Mouse (Mus musculus) limb, embryonic 11.5 days (tissue): Measurements from ENCODE around the gene Aldh18a1. TPM values are rescaled to one million over a fixed set of nuclear protein-coding genes. Genes with fewer than 3 reads are reported as not detected.
"Not testable (repeated sequence)": the region's sequence is repeated elsewhere in the genome, so short reads cannot be mapped to it uniquely, and the experiment has no call there.

Source experiments
- ATAC-seq: fragments of 200-750 bp; cut with Nextera tagmentation; 2 replicates; pipeline ENCODE4 v1.8.0; 2017; ENCODE audit warnings: low read depth; ENCODE audit not compliant: insufficient number of reproducible peaks, low FRiP score, low TSS enrichment
- DNase-seq: peaks from one replicate; pipeline ENCODE4 v3.0.0-alpha.2; 2015; ENCODE audit warnings: low spot score
- H3K27ac ChIP-seq: fragments of 300-500 bp; sonication (generic); replicated peaks from 2 replicates; pipeline ENCODE4 v1.5.1; 2014; ENCODE audit warnings: low read depth, mild to moderate bottlenecking, low read length
- H3K27me3 ChIP-seq: fragments of 300-500 bp; sonication (generic); 2 replicates; pipeline ENCODE4 v1.6.1; 2014; ENCODE audit warnings: mild to moderate bottlenecking, low read length, mixed read lengths; ENCODE audit not compliant: control insufficient read depth, insufficient read depth
- H3K36me3 ChIP-seq: fragments of 300-500 bp; sonication (generic); 2 replicates; pipeline ENCODE4 v1.6.1; 2014; ENCODE audit warnings: mild to moderate bottlenecking, low read length, moderate library complexity, mixed read lengths; ENCODE audit not compliant: control insufficient read depth, insufficient read depth
- H3K4me1 ChIP-seq: fragments of 300-500 bp; sonication (generic); 2 replicates; pipeline ENCODE4 v1.6.1; 2014; ENCODE audit warnings: low read length, mixed read lengths; ENCODE audit not compliant: control insufficient read depth, insufficient read depth
- H3K4me2 ChIP-seq: fragments of 300-500 bp; sonication (generic); 2 replicates; pipeline ENCODE4 v1.6.1; 2014; ENCODE audit warnings: low read depth, mild to moderate bottlenecking, moderate library complexity; ENCODE audit not compliant: severe bottlenecking
- H3K4me3 ChIP-seq: fragments of 300-500 bp; sonication (generic); 2 replicates; pipeline ENCODE4 v1.5.1; 2014; ENCODE audit warnings: low read depth, low read length
- H3K9ac ChIP-seq: fragments of 300-500 bp; sonication (generic); 2 replicates; pipeline ENCODE4 v1.6.1; 2014; ENCODE audit warnings: mild to moderate bottlenecking, low read length
- H3K9me3 ChIP-seq: fragments of 300-500 bp; sonication (generic); 2 replicates; pipeline ENCODE4 v1.6.1; 2016; ENCODE audit warnings: low read length; ENCODE audit not compliant: control insufficient read depth
- WGBS: fragments of 180-500 bp; shearing (Covaris S2); extraction: QIAGEN DNeasy Blood & Tissue Kit; methylation state at CpG from one replicate; pipeline ENCODE4 v1.1.7; 2014; 5-methylcytosine and 5-hydroxymethylcytosine counted together
- polyA plus RNA-seq: library from polyadenylated mRNA; unstranded; fragments of >200 nt; fragmentation: Nextera tagmentation; extraction: Ambion mirVana; gene quantifications from 2 replicates; pipeline ENCODE4 v1.2.1, GENCODE M21; 2014

Aldh18a1 gene
- polyA plus RNA-seq, 1 experiment from 2014 or later: 72.8 TPM

DNA sequence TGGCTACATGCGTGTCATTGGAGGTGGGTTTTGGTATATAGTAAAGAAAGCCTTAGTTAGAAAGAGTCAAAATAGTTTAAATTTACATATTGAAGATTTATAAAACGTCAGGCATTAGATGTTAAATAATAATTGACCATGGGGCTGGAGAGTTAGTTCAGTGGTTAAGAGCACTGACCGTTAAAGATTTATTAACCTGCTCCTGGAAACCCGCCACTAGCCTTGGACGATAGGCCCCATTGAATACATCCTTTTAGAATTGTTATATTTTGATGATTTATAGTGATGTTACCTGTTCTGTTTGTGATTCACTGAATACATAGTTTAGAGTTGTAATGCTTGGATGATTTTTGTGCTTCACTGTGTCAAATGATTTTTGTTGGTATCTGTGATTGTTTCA lies 12.6 kb upstream of the Aldh18a1 start:
- H3K4me1 ChIP-seq, H3K9ac ChIP-seq, H3K27ac ChIP-seq, H3K4me2 ChIP-seq, H3K36me3 ChIP-seq, H3K4me3 ChIP-seq, H3K27me3 ChIP-seq, DNase-seq, H3K9me3 ChIP-seq, ATAC-seq: not testable (repeated sequence)
- WGBS: 91% methylated on average over 5 of the region's 5 CpGs

DNA sequence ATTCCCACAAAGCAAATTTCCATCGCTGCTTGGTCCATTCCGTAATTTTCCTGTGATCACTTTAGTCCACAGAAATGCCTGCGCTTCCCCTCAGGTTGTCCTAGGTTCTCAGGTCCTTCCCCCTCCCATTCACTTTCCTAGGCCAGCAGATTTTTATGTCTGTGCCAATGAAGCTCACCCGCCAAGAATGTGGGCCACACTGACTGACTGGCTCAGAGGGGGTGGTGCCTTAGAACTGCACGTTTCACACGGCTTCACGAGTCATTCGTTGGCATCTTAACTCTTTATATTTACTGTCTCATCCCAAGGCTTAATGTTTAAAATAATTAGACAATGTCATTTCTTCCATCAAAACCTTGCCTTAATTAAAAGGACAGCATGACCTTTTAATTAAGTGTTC lies 7.6 kb upstream of the Aldh18a1 start:
- Histone ChIP-seq H3K27me3 (no peaks in the 10 kb centered on the region), H3K4me3 (no peak overlapping the region), H3K27ac (no peak overlapping the region), H3K4me1 (no peaks in the 10 kb centered on the region), H3K9ac (no peak overlapping the region), H3K36me3 (no peaks in the 10 kb centered on the region), H3K4me2 (no peak overlapping the region), H3K9me3 (no peaks in the 10 kb centered on the region)
- ATAC-seq (no peak), DNase-seq (no peak)
- 83% methylated on average over 8 of the region's 8 CpGs for WGBS

DNA sequence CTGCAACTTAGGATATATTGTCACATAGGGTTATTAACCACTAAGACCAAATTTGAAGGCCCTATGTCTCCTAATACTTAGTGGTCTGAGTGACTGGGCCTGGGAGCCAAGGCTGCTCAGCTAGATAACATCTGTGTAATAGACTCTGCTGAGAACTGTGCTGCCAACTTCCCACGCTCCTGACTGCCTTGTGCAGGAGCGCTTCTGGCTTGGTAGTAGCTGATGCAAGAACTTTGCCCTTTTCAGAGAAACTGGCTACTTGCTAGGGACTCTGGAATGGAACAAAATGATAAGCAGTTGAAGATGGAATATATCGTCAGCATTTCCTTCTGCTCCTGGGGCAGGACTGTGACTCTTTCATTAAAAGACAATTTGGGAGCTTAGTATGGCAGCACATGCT lies 7.0 kb upstream of the Aldh18a1 start:
- H3K9me3 ChIP-seq: no peaks in the 10 kb centered on the region
- H3K4me1 ChIP-seq: no peaks in the 10 kb centered on the region
- H3K36me3 ChIP-seq: no peaks in the 10 kb centered on the region
- DNase-seq (no peak), ATAC-seq (no peak)
- H3K27ac ChIP-seq: no peak overlapping the region
- H3K4me3 ChIP-seq: no peak overlapping the region
- 83% methylated on average over 3 of the region's 3 CpGs for WGBS
- no peak overlapping the region for H3K9ac ChIP-seq
- H3K27me3 ChIP-seq: no peaks in the 10 kb centered on the region
- H3K4me2 ChIP-seq: no peak overlapping the region

DNA sequence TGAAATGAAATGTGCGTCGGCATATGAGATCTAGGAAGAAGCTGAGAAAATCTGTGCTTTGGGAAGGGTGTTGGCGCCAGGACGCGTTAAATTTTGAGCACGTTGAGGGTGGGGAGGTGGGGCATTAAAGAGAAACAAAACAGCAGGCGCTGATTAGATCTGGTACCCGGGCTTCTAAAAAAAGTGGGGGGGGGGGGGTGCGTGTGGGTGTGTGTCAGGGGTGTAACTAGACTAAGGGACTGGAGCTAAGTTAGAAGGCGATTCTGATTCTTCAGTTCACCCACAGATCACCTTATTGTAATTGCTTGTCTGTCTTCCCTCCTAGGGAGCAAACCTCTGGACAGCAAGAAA lies 1.2 kb upstream of the Aldh18a1 start:
- peak overlapping the region; percentile 60 for H3K4me2 ChIP-seq
- peak overlapping the region; percentile 78 for H3K4me3 ChIP-seq
- peaks cover 2% of the 10 kb centered on the region; the same call in 1 of the 2 replicates for H3K36me3 ChIP-seq
- H3K27ac ChIP-seq: no peak overlapping the region
- H3K27me3 ChIP-seq: no peaks in the 10 kb centered on the region
- under 1% methylated on average over 9 of the region's 10 CpGs for WGBS
- no peak for DNase-seq
- peak overlapping the region; percentile 43 for H3K9ac ChIP-seq
- ATAC-seq: no peak
- 0 out of 2 replicates have a peak, but pooled peaks cover 3% of the 10 kb centered on the region for H3K4me1 ChIP-seq
- no peaks in the 10 kb centered on the region for H3K9me3 ChIP-seq

DNA sequence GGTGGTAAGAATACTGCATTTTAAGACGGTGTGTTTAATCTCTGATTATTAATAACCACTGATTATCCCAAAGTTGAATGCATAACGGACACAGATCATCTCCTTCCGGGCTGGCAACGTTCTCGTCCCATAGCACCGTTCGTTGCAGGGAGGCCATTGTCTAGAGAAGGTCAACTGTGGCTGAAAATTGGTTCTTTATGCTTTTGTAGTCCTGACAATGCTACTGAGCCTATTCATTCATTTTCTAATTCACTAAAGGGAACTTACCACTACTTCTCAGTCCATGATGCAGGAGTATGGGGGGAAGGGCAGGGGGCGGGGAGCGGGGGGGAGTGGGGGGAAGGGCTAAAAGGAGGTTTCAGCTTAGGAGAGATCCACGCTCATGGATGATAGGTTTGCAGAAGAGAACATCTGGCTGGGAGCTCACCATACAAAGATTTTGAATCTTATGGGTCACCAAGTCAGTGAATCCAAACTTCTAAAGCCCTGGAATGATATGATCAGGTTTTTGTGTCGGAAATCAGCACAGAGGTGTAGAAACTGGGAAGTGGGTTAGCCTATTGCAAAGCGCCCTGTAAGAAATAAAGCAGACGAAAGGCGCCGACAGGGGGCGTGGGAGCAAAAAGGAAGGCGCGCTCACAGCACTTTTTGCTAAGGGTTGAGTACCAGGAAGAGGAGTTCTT lies 725 bp upstream of the Aldh18a1 start:
- Histone ChIP-seq H3K4me1 (0 out of 2 replicates have a peak, but pooled peaks cover 3% of the 10 kb centered on the region), H3K27ac (no peak overlapping the region), H3K9me3 (no peaks in the 10 kb centered on the region), H3K4me2 (peak overlapping the region; percentile 60), H3K4me3 (peak overlapping the region; percentile 78), H3K36me3 (peaks cover 2% of the 10 kb centered on the region; the same call in 1 of the 2 replicates), H3K9ac (peak overlapping the region; percentile 43), H3K27me3 (no peaks in the 10 kb centered on the region)
- WGBS: under 1% methylated on average over 18 of the region's 18 CpGs
- DNase-seq: peak; percentile 96
- ATAC-seq: peak; percentile 41; the same call in 1 of the 2 replicates

DNA sequence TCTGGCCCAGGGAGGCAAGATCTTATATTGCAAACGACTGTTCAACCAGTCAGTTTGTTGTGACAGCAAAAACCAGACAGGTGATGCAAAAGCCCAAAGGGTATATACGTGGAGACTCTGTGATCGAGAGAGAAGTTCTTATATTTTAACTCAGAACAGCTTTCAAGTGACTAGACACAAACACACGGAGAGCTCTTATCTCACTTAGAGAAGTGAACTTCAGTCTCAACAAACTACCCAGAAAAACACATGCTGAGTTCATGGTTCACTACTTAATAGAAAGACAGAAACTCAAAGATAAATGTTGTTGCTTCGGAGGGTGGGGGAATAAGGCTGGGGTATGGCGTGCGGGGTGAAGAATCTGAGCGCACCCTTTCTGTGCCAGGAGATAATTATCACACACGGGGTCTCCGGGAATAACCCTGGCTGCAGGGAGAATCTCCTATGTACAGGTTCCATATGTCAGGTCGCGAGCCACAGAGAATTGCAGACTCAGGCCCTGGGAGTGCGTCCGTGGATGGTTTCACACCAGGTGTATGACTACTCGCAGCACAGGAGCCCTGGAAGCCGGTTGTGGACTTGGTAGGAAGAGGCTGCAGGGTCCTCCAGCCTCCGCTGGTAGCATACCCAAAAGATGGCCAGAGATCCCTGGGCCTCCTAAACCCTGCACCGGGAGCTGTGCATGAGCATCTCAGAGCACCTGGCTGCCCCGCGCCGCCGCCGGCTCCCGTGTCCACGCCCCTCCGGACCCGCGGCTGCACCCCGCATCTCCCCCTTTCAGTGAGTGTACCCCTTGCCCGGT lies 571 bp downstream of the Aldh18a1 start:
- peak overlapping the region; percentile 63 for H3K9ac ChIP-seq
- H3K9me3 ChIP-seq: no peaks in the 10 kb centered on the region
- peak overlapping the region; percentile 60 for H3K4me2 ChIP-seq
- no peaks in the 10 kb centered on the region for H3K27me3 ChIP-seq
- ATAC-seq (peak; percentile 71), DNase-seq (no peak)
- H3K27ac ChIP-seq: no peak overlapping the region
- H3K36me3 ChIP-seq: peaks cover 2% of the 10 kb centered on the region; the same call in 1 of the 2 replicates
- peak overlapping the region; percentile 78 for H3K4me3 ChIP-seq
- WGBS: 6% methylated on average over 30 of the region's 30 CpGs
- H3K4me1 ChIP-seq: 0 out of 2 replicates have a peak, but pooled peaks cover 3% of the 10 kb centered on the region

DNA sequence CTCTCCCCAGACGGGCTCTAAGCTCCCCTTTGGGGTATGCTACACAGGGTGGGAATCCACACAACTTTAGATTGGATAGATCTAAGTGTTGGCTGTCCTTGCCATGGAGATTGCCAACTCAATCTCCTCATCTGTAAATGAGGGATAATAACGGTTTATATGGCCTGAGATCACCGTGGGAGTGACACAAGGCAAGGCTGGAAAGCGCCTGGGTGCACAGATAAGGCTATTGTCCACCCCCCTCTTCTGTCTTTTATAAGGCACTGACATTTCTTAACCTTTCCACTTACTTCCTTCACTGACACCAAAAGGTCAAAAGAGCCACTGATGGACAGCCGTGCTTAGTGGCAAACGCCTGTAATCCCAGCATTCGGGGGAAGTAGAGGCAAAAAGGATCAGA lies 1.4 kb downstream of the Aldh18a1 start:
- Histone ChIP-seq H3K9me3 (no peaks in the 10 kb centered on the region), H3K36me3 (peaks cover 2% of the 10 kb centered on the region; the same call in 1 of the 2 replicates), H3K4me2 (peak overlapping the region; percentile 60; the same call in 1 of the 2 replicates), H3K9ac (no peak overlapping the region), H3K27me3 (no peaks in the 10 kb centered on the region), H3K4me1 (0 out of 2 replicates have a peak, but pooled peaks cover 3% of the 10 kb centered on the region), H3K27ac (no peak overlapping the region), H3K4me3 (peak overlapping the region; percentile 78; the same call in 1 of the 2 replicates)
- 59% methylated on average over 7 of the region's 7 CpGs for WGBS
- DNase-seq (no peak), ATAC-seq (no peak)

DNA sequence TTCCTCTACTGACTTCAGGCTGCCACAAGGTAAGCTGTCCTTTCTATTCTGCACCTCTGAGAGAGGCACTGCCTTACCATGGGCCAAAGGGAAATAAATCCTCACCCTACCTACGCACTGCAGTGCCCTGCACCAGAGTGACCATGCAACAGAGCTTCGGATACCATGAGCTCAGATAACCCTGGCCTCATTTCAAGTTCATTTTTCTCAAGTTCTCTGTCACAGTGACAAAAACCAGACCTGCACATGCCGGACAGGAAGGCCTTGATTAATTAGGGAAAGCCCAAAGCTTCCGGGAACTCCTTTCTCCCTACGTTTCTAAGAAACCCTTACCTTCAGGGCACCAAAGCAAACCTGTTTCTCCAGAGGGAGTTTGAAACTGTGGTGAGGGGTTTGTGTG lies 6.6 kb downstream of the Aldh18a1 start:
- Histone ChIP-seq H3K27ac (no peak overlapping the region), H3K9ac (no peak overlapping the region), H3K36me3 (peaks cover 18% of the 10 kb centered on the region; the same call in 1 of the 2 replicates), H3K4me1 (no peaks in the 10 kb centered on the region), H3K4me3 (no peak overlapping the region), H3K27me3 (no peaks in the 10 kb centered on the region), H3K9me3 (no peaks in the 10 kb centered on the region), H3K4me2 (no peak overlapping the region)
- 55% methylated on average over 5 of the region's 5 CpGs for WGBS
- DNase-seq (no peak), ATAC-seq (no peak)
